Mouse (Mus musculus) CH12.LX (cell line): ENCODE data around the gene Rab44. TPM values are rescaled to one million over a fixed set of nuclear protein-coding genes. Genes with fewer than 3 reads are reported as not detected.

Experiments used
- DNase-seq: peaks from one replicate; pipeline ENCODE4 v3.0.0-alpha.2; 2013; ENCODE audit errors: extremely low read depth
- H3K27ac ChIP-seq: 2 replicates; pipeline ENCODE4 v1.5.1; 2012; ENCODE audit warnings: low read depth, mild to moderate bottlenecking, control low read depth, moderate library complexity; ENCODE audit not compliant: insufficient read depth
- H3K27me3 ChIP-seq: replicated peaks from 2 replicates; pipeline ENCODE3; 2012; ENCODE audit warnings: inconsistent platforms
- H3K36me3 ChIP-seq, 2 experiments: replicated peaks in 1 of 2; 2 replicates each; pipeline versions ENCODE3 to v1.6.1; 2012; ENCODE audit warnings: inconsistent platforms in 1 of 2, low read length in 1 of 2, mild to moderate bottlenecking in 1 of 2, mixed read lengths in 1 of 2, moderate library complexity in 1 of 2; ENCODE audit not compliant: control insufficient read depth in 1 of 2, insufficient read depth in 1 of 2
- H3K4me1 ChIP-seq, 2 experiments: 2 replicates each; pipeline ENCODE4 v1.6.1; 2012; ENCODE audit warnings: inconsistent platforms in 1 of 2, moderate library complexity in 1 of 2; ENCODE audit not compliant: insufficient read depth in 2 of 2, control insufficient read depth in 1 of 2
- H3K4me2 ChIP-seq: 2 replicates; pipeline ENCODE4 v1.6.1; 2012; ENCODE audit warnings: low read depth, mild to moderate bottlenecking, control low read depth; ENCODE audit not compliant: poor library complexity, insufficient read depth, severe bottlenecking
- H3K4me3 ChIP-seq, 3 experiments: fragments of 150-350 bp in 1 of 3; sonication (generic) in 1 of 3; replicated peaks in 1 of 3; 2 replicates each; pipeline versions ENCODE3 to v1.5.1; 2011 to 2012; ENCODE audit warnings: low read depth in 2 of 3, low read length in 2 of 3, mild to moderate bottlenecking in 2 of 3, moderate library complexity in 2 of 3, control low read depth in 1 of 3, improper control_type of control experiment in 1 of 3, inconsistent platforms in 1 of 3, mixed read lengths in 1 of 3; ENCODE audit not compliant: poor library complexity in 1 of 3
- H3K79me2 ChIP-seq: replicated peaks from 2 replicates; pipeline ENCODE4 v1.6.1; 2012; ENCODE audit warnings: mild to moderate bottlenecking, moderate library complexity; ENCODE audit not compliant: control insufficient read depth, poor library complexity, insufficient read depth, severe bottlenecking; ENCODE audit errors: extremely low read depth
- H3K9ac ChIP-seq: 2 replicates; pipeline ENCODE4 v1.6.1; 2012; ENCODE audit warnings: low read depth, mild to moderate bottlenecking, control low read depth, moderate library complexity; ENCODE audit not compliant: insufficient read depth
- H3K9me3 ChIP-seq: replicated peaks from 2 replicates; pipeline ENCODE3; 2012; ENCODE audit warnings: low read length, inconsistent platforms, mixed read lengths
- BHLHE40 ChIP-seq: IDR thresholded peaks from 2 replicates; pipeline ENCODE4 v1.6.1; 2011; ENCODE audit warnings: mild to moderate bottlenecking, low read depth, low read length, improper control_type of control experiment
- CHD1 ChIP-seq: IDR thresholded peaks from 2 replicates; pipeline ENCODE4 v1.6.1; 2012; ENCODE audit warnings: low read depth, low read length, improper control_type of control experiment, inconsistent platforms
- CTCF ChIP-seq, 2 experiments: IDR thresholded peaks in 1 of 2; conservative IDR thresholded peaks in 1 of 2; 2 replicates each; pipeline ENCODE4 v1.5.1; 2011 to 2012; ENCODE audit warnings: low read depth in 2 of 2, low read length in 2 of 2, improper control_type of control experiment in 1 of 2, inconsistent platforms in 1 of 2, mild to moderate bottlenecking in 1 of 2, moderate library complexity in 1 of 2
- ELF1 ChIP-seq: IDR thresholded peaks from 2 replicates; pipeline ENCODE4 v1.6.1; 2014; ENCODE audit warnings: low read depth, mild to moderate bottlenecking, inconsistent platforms, low read length, improper control_type of control experiment
- ETS1 ChIP-seq: conservative IDR thresholded peaks from 2 replicates; pipeline ENCODE4 v1.6.1; 2012; ENCODE audit warnings: low read depth, mild to moderate bottlenecking, inconsistent platforms, low read length, improper control_type of control experiment, moderate library complexity
- GABPA ChIP-seq: IDR thresholded peaks from 2 replicates; pipeline ENCODE4 v1.6.1; 2012; ENCODE audit warnings: low read depth, low read length, improper control_type of control experiment, inconsistent platforms; ENCODE audit not compliant: insufficient replicate concordance
- HCFC1 ChIP-seq: IDR thresholded peaks from 2 replicates; pipeline ENCODE4 v1.6.1; 2012; ENCODE audit warnings: low read depth, mild to moderate bottlenecking, inconsistent platforms, low read length, improper control_type of control experiment
- IRF4 ChIP-seq: IDR thresholded peaks from 2 replicates; pipeline ENCODE4 v1.6.1; 2014; ENCODE audit warnings: low read depth, mild to moderate bottlenecking, inconsistent platforms, low read length, improper control_type of control experiment
- KAT2A ChIP-seq: IDR thresholded peaks from 2 replicates; pipeline ENCODE4 v1.6.1; 2012; ENCODE audit warnings: low read length, improper control_type of control experiment, inconsistent platforms; ENCODE audit not compliant: insufficient replicate concordance
- MAFK ChIP-seq: IDR thresholded peaks from 2 replicates; pipeline ENCODE4 v1.6.1; 2011; ENCODE audit warnings: low read length, improper control_type of control experiment; ENCODE audit not compliant: insufficient replicate concordance
- MAZ ChIP-seq: IDR thresholded peaks from 2 replicates; pipeline ENCODE4 v1.6.1; 2012; ENCODE audit warnings: low read depth, mild to moderate bottlenecking, inconsistent platforms, low read length, improper control_type of control experiment, moderate library complexity
- MYC ChIP-seq: IDR thresholded peaks from 2 replicates; pipeline ENCODE4 v1.6.1; 2011; ENCODE audit warnings: low read depth, mild to moderate bottlenecking, improper control_type of control experiment, low read length
- NELFE ChIP-seq: IDR thresholded peaks from 2 replicates; pipeline ENCODE4 v1.6.1; 2011; ENCODE audit warnings: low read depth, low read length, improper control_type of control experiment
- NRF1 ChIP-seq: IDR thresholded peaks from 2 replicates; pipeline ENCODE4 v1.6.1; 2014; ENCODE audit warnings: low read depth, mild to moderate bottlenecking, inconsistent platforms, low read length, improper control_type of control experiment, moderate library complexity
- PAX5 ChIP-seq: IDR thresholded peaks from 2 replicates; pipeline ENCODE4 v1.6.1; 2012; ENCODE audit warnings: low read length, inconsistent platforms, mixed read lengths
- POLR2A ChIP-seq: IDR thresholded peaks from 2 replicates; pipeline ENCODE4 v1.6.1; 2011; ENCODE audit warnings: low read depth, mild to moderate bottlenecking, improper control_type of control experiment, low read length
- POLR2AphosphoS2 ChIP-seq: IDR thresholded peaks from 2 replicates; pipeline ENCODE4 v1.6.1; 2011; ENCODE audit warnings: low read depth, low read length, improper control_type of control experiment
- RCOR1 ChIP-seq: conservative IDR thresholded peaks from 2 replicates; pipeline ENCODE4 v1.6.1; 2012; ENCODE audit warnings: low read depth, mild to moderate bottlenecking, inconsistent platforms, low read length, improper control_type of control experiment
- TBP ChIP-seq: conservative IDR thresholded peaks from 2 replicates; pipeline ENCODE4 v1.6.1; 2011; ENCODE audit warnings: low read depth, low read length, improper control_type of control experiment
- USF2 ChIP-seq: conservative IDR thresholded peaks from 2 replicates; pipeline ENCODE4 v1.6.1; 2011; ENCODE audit warnings: low read depth, low read length, improper control_type of control experiment
- ZC3H11A ChIP-seq: IDR thresholded peaks from 2 replicates; pipeline ENCODE4 v1.6.1; 2012; ENCODE audit warnings: low read depth, mild to moderate bottlenecking, inconsistent platforms, low read length, improper control_type of control experiment
- ZKSCAN1 ChIP-seq: IDR thresholded peaks from 2 replicates; pipeline ENCODE4 v1.6.1; 2012; ENCODE audit warnings: low read depth, inconsistent platforms, low read length, improper control_type of control experiment, borderline replicate concordance
- ZMIZ1 ChIP-seq: IDR thresholded peaks from 2 replicates; pipeline ENCODE4 v1.6.1; 2012; ENCODE audit warnings: low read depth, mild to moderate bottlenecking, inconsistent platforms, low read length, improper control_type of control experiment
- ZNF384 ChIP-seq: IDR thresholded peaks from 2 replicates; pipeline ENCODE4 v1.6.1; 2012; ENCODE audit warnings: low read depth, low read length, improper control_type of control experiment, inconsistent platforms
- dilution Hi-C: fragments of 300-500 bp; cut with MboI; formaldehyde crosslinking; loops from 2 replicates; pipeline ENCODE4 v1.14.3; 2020; ENCODE audit warnings: low sequenced_read_pairs; ENCODE audit not compliant: extremely low pct_unique_long_range_greater_than_20kb, extremely low pct_ligation_motif_present
- in situ Hi-C: fragments of 300-500 bp; cut with MboI; formaldehyde crosslinking; loops from 3 replicates; pipeline ENCODE4 v1.14.3; 2019; ENCODE audit warnings: low sequenced_read_pairs, low pct_ligation_motif_present, low pct_unique_long_range_greater_than_20kb, mixed read lengths
- polyA plus RNA-seq: library from polyadenylated mRNA; unstranded; fragments of >175 nt; gene quantifications from 2 replicates; pipeline ENCODE4 v1.2.1, GENCODE M21; 2012; ENCODE audit warnings: low read depth; ENCODE audit not compliant: insufficient read length
- total RNA-seq, 2 experiments: library from RNA; depleted of rRNA; stranded (reverse); fragments of 300-350 nt in 1 of 2; fragments of >200 nt in 1 of 2; gene quantifications; 2 replicates each; pipeline ENCODE4 v1.2.3; 2012 to 2014

The Rab44 gene
- total and polyA plus RNA-seq, 3 experiments, result 0.30 to 0.34 TPM; not detected in 1

DNA sequence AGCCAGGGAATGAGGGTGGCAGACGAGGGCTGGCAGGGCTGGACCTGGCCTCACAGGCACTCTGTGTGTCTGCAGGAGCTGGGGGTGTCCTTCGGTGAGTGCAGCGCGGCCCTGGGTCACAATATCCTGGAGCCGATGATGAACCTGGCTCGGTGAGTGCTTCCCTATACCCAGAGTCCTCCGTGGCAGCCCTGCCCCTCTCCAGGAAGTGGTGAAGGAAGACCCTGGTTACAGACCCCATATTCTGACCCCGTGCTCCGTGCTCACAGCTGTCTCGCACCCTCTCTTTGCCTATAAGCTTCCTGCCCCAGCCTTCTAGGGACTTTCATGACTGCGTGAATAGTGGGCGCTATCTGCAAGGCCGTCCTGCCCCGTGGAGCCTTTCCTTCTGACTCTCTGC is 33.3 kb downstream of the Rab44 start:
- H3K27ac ChIP-seq, result no peak overlapping the region
- no peak for DNase-seq
- H3K27me3 ChIP-seq, result peaks cover 11% of the 10 kb centered on the region
- TF ChIP-seq ZMIZ1 (no peak), CHD1 (no peak), POLR2A (no peak), GABPA (no peak), BHLHE40 (no peak), POLR2AphosphoS2 (no peak), ZC3H11A (no peak), MYC (no peak), PAX5 (no peak), USF2 (no peak), TBP (no peak), ZNF384 (no peak), MAFK (no peak), MAZ (no peak), ZKSCAN1 (no peak), ETS1 (no peak), HCFC1 (no peak), CTCF (conservative IDR thresholded peaks at IDR 0.05 in 1 of 2, IDR thresholded peaks at IDR 0.05 in 1 of 2; ENCODE audit: low read depth in 2 of 2, low read length in 2 of 2) (no peak), NRF1 (no peak), IRF4 (no peak)
- no peaks in the 10 kb centered on the region for H3K9me3 ChIP-seq
- peaks cover 26 to 35% of the 10 kb centered on the region in 2 experiments for H3K4me1 ChIP-seq
- dilution Hi-C loops (no loop called here), in situ Hi-C loops (no loop called here)
- no peak overlapping the region for H3K4me3 ChIP-seq
- H3K9ac ChIP-seq, result no peak overlapping the region
- no peak overlapping the region for H3K4me2 ChIP-seq
- no peaks in the 10 kb centered on the region for H3K79me2 ChIP-seq
- no peaks in the 10 kb centered on the region for H3K36me3 ChIP-seq

DNA sequence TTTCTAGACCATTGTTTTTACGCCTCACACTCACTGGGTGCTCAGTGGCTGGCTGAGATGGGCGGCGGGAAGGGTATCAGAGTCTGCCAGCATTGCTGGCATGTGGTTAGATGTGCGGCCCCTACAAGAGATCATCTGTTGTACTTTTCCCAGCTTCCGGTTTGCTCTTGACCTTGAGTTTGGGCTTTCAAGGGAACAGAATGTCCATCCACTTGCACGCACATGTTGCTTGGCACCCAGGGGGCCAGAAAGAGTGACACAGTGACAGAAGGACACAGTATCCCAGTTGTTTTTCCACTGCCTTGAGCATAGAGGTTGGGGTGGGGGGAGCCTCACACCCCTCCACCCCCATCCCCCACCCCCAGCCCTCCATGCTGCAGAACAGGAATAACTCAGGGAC is 33.8 kb downstream of the Rab44 start:
- Histone ChIP-seq H3K27me3 (peaks cover 11% of the 10 kb centered on the region), H3K9me3 (no peaks in the 10 kb centered on the region), H3K4me3 (no peak overlapping the region), H3K27ac (no peak overlapping the region), H3K4me2 (no peak overlapping the region), H3K4me1 (peaks cover 26 to 38% of the 10 kb centered on the region in 2 experiments), H3K9ac (no peak overlapping the region), H3K36me3 (no peaks in the 10 kb centered on the region), H3K79me2 (no peaks in the 10 kb centered on the region)
- TF ChIP-seq ETS1 (no peak), NELFE (no peak), CHD1 (no peak), BHLHE40 (no peak), IRF4 (no peak), ZC3H11A (no peak), MYC (no peak), MAFK (no peak), KAT2A (no peak), POLR2A (no peak), ELF1 (no peak), ZMIZ1 (no peak), HCFC1 (no peak), RCOR1 (no peak), PAX5 (no peak)
- DNase-seq, result no peak
- dilution Hi-C loops (no loop called here), in situ Hi-C loops (no loop called here)
